ENCODE assay signal across 18 mouse cellular contexts in genomic region chr13:43941731-43942130, GRCm38 (mm10).
"Had no signal": no experiment of that assay in that cellular context is flagged by ENCODE, and none has a peak within 500 bp of the region (broad histone marks: within the 10 kb centered on the region; RNA-seq: fewer than 3 reads in every experiment).

No protein-coding gene starts in this region.

- DNase-seq: liver; lung, postnatal 14 days; retina, postnatal 1 day; right cerebral cortex, postnatal 4 days; spleen, adult 18-20 months; thymus, adult 2 months; thymus, postnatal 25 days had no signal

- H3K9ac ChIP-seq: hindbrain, embryonic 13.5 days; limb, embryonic 12.5 days; lung, embryonic 15.5 days; midbrain, embryonic 12.5 days; neural tube, embryonic 13.5 days; stomach, embryonic 15.5 days had no signal

- H3K4me1 ChIP-seq: lung, embryonic 15.5 days; megakaryocyte, embryonic 14.5 days; stomach, embryonic 15.5 days had no signal

- H3K36me3 ChIP-seq: hindbrain, embryonic 13.5 days; limb, embryonic 12.5 days; lung, embryonic 15.5 days; midbrain, embryonic 12.5 days; neural tube, embryonic 13.5 days; stomach, embryonic 15.5 days had no signal

- H3K27me3 ChIP-seq: hindbrain, embryonic 13.5 days; limb, embryonic 12.5 days; lung, embryonic 15.5 days; neural tube, embryonic 13.5 days; stomach, embryonic 15.5 days had no signal

- H3K4me2 ChIP-seq: hindbrain, embryonic 13.5 days; limb, embryonic 12.5 days; lung, embryonic 15.5 days; midbrain, embryonic 12.5 days; neural tube, embryonic 13.5 days; stomach, embryonic 15.5 days had no signal

- H3K4me3 ChIP-seq: hindbrain, embryonic 13.5 days; layer of hippocampus, adult 2 months; limb, embryonic 12.5 days; lung, embryonic 15.5 days; megakaryocyte, embryonic 14.5 days; midbrain, embryonic 12.5 days; neural tube, embryonic 13.5 days; stomach, embryonic 15.5 days had no signal

- H3K27ac ChIP-seq: hindbrain, embryonic 13.5 days; hindbrain, postnatal 0 days; layer of hippocampus, adult 2 months; limb, embryonic 12.5 days; lung, embryonic 15.5 days; macrophage; midbrain, embryonic 12.5 days; neural tube, embryonic 13.5 days; stomach, embryonic 15.5 days had no signal

- H3K9me3 ChIP-seq: limb, embryonic 12.5 days; lung, embryonic 15.5 days; stomach, embryonic 15.5 days had no signal

- ATAC-seq: hindbrain, postnatal 0 days; midbrain, embryonic 16.5 days had no signal
